Mouse (Mus musculus) pancreas, adult 10 weeks (tissue): Measurements from ENCODE around the gene Pan3. TPM values are rescaled to one million over a fixed set of nuclear protein-coding genes. Genes with fewer than 3 reads are reported as not detected.

Source experiments
- polyA plus RNA-seq: library from polyadenylated mRNA; stranded (reverse); fragments of 350-450 nt; fragmentation: Illumina TruSeq; extraction: RNeasy Lipid Tissue Mini Kit (QIAGEN cat#74804); gene quantifications from one replicate; pipeline ENCODE4 v1.2.3, GENCODE M21; 2015; ENCODE audit warnings: low read depth, low replicate concordance; ENCODE audit not compliant: insufficient read depth

Gene Pan3
- 26.3 TPM for polyA plus RNA-seq

DNA sequence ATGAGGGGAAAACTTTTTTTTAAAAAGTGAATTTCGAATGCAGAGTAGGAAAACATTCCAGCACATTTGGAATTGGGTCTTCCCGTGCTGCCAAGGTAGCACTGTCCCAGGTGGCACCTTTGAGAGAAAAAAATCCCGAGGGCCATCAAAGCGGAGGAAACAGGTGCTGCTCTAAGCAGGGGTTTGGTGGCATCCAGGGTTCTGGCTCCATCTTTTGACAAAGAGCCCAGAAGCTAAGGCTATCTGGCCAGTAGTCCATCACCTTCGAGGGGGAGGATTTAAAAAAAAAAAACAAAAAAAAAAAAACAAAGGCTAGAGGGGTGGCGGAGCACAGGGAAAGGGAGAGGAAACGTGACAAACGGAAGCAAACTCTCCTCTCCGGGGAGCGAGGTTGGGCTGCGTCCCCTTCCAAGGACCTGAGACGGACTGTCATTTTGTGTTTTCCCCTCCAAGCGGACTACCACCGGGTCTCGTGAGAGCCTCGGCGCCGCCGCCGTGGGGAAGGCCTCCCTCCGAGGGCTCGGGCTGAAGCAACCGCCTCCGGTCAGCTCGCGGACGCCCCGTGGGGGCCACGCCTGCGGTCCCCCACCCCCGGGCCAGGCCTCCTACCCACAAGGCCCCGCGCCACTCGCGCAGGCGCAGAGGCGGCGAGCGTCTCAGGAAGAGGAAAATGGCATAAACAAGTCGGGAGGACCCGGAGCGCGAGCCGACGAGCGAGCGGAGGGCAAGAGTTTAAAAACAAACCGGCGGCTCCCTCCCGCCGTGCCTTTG lies at the start of gene Pan3:
Gene Pan3, plus strand, starts transcription at position 627 of the 771 bp plus-strand sequence.

DNA sequence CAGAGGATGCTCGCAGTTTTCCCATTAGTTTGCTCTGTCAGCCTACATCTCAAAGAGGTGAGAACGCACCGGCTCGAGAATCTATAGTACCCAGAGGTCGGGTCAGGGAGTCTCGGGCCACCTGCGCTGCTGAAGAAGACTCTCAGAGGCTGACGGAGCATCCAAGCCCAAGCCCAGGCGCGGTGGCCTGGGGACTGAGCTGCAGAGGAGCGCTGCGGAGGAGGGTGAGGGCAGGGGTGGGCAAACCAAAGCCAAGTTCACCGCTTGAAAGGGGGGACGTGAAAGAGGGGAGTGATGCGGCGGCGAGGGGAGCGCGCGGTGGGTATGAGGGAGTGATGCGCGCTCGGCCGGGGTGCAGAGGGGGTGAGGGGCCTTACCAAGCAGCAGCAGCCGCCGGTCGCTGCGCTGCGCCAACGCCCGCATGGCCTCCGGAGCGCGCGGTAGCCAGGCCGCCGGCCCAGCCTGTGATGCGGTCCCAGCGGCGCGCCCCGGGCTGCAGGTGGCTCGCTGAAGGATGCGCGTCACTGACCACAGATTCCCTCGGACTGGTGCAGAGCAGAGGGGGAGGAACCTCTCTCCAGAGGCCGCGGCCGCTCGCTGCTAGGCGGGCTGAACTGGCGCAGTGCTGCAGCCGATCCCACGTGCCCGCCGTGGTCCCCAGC lies 30.0 kb upstream of the Pan3 start, which contains the start of gene Flt3:
Gene Flt3, minus strand, starts transcription at position 647 of the 662 bp plus-strand sequence.

Other genes starting within 250 kb of the Pan3 start
- not detected for gene Gsx1, start 241.5 kb upstream of the Pan3 start, polyA plus RNA-seq
- 4.9 TPM for gene Pdx1, start 160.2 kb upstream of the Pan3 start, polyA plus RNA-seq
- gene Cdx2, start 122.9 kb upstream of the Pan3 start, polyA plus RNA-seq, result not detected
- gene Urad, start 107.7 kb upstream of the Pan3 start, polyA plus RNA-seq, result not detected
- 0.57 TPM for gene Flt3, start 29.7 kb upstream of the Pan3 start, polyA plus RNA-seq